Mouse (Mus musculus): ENCODE data around the gene Gm20388. TPM values are rescaled to one million over a fixed set of nuclear protein-coding genes. Genes with fewer than 3 reads are reported as not detected.
A peak's percentile ranks its signal among the peaks of the same experiment; 100 is the strongest.

The Gm20388 gene
- total RNA-seq, 1 experiment = 27.0 TPM

- Histone ChIP-seq H3K27ac (ENCODE audit: insufficient read depth, low read depth, low read length, poor library complexity, severe bottlenecking) (no peak overlapping the region), H3K9me3 (ENCODE audit: control insufficient read depth, insufficient read depth, low read depth, low read length) (no peaks in the 10 kb centered on the region), H3K4me1 (ENCODE audit: control insufficient read depth in 2 of 2, insufficient read depth in 2 of 2, low read length in 2 of 2, poor library complexity in 1 of 2) (peaks cover 2 to 6% of the 10 kb centered on the region in 2 experiments; a peak in 1 of 4 replicates), H3K4me3 (ENCODE audit: insufficient read depth in 1 of 2, low read depth in 1 of 2, low read length in 2 of 2, poor library complexity in 1 of 2, severe bottlenecking in 1 of 2) (peak overlapping the region; percentile 30 to 41; a peak in 2 of 4 replicates), H3K36me3 (ENCODE audit: control insufficient read depth, insufficient read depth, low read length, poor library complexity, severe bottlenecking) (no peaks in the 10 kb centered on the region), H3K9ac (ENCODE audit: insufficient read depth, low read depth, low read length, poor library complexity, severe bottlenecking) (no peak overlapping the region)
- in situ Hi-C loops (cut with MboI; ENCODE audit: low sequenced_read_pairs in 2 of 2, unreplicated experiment in 2 of 2) = no loop called here
- DNase-seq (ENCODE audit: low read depth, low spot score) = no peak
- TF ChIP-seq ZNF384 (IDR thresholded peaks at IDR 0.05; ENCODE audit: low read depth, low read length) (no peak), CHD2 (IDR thresholded peaks at IDR 0.05; ENCODE audit: low read depth, low read length) (no peak), ZC3H11A (IDR thresholded peaks at IDR 0.05; ENCODE audit: borderline replicate concordance, low read depth, low read length) (no peak), MAFK (IDR thresholded peaks at IDR 0.05; ENCODE audit: insufficient read depth, low read depth, low read length) (no peak), HCFC1 (IDR thresholded peaks at IDR 0.05; ENCODE audit: borderline replicate concordance, insufficient read depth, low read length) (no peak)
Measured at GRCm38 (mm10) chr8:123126193-123126816, 3215.7 kb downstream of the Gm20388 start.

GRCm38 (mm10) chr8:123131041-123131440 is 3220.4 kb downstream of the Gm20388 start:
- Histone ChIP-seq H3K27ac (ENCODE audit: insufficient read depth, low read depth, low read length, poor library complexity, severe bottlenecking) (no peak overlapping the region), H3K9me3 (ENCODE audit: control insufficient read depth, insufficient read depth, low read depth, low read length) (no peaks in the 10 kb centered on the region), H3K4me1 (ENCODE audit: control insufficient read depth in 2 of 2, insufficient read depth in 2 of 2, low read length in 2 of 2, poor library complexity in 1 of 2) (peaks cover under 1 to 4% of the 10 kb centered on the region in 2 experiments; a peak in 1 of 4 replicates), H3K36me3 (ENCODE audit: control insufficient read depth, insufficient read depth, low read length, poor library complexity, severe bottlenecking) (no peaks in the 10 kb centered on the region), H3K4me3 (ENCODE audit: insufficient read depth in 1 of 2, low read depth in 1 of 2, low read length in 2 of 2, poor library complexity in 1 of 2, severe bottlenecking in 1 of 2) (no peak overlapping the region), H3K9ac (ENCODE audit: insufficient read depth, low read depth, low read length, poor library complexity, severe bottlenecking) (no peak overlapping the region)
- DNase-seq (ENCODE audit: low read depth, low spot score) = no peak
- TF ChIP-seq ZC3H11A (IDR thresholded peaks at IDR 0.05; ENCODE audit: borderline replicate concordance, low read depth, low read length) (no peak), ZNF384 (IDR thresholded peaks at IDR 0.05; ENCODE audit: low read depth, low read length) (no peak), HCFC1 (IDR thresholded peaks at IDR 0.05; ENCODE audit: borderline replicate concordance, insufficient read depth, low read length) (no peak), MAFK (IDR thresholded peaks at IDR 0.05; ENCODE audit: insufficient read depth, low read depth, low read length) (no peak), CHD2 (IDR thresholded peaks at IDR 0.05; ENCODE audit: low read depth, low read length) (no peak)
- in situ Hi-C loops (cut with MboI; ENCODE audit: low sequenced_read_pairs in 2 of 2, unreplicated experiment in 2 of 2) = no loop called here

GRCm38 (mm10) chr8:123132953-123133352 is 3222.3 kb downstream of the Gm20388 start:
- no peak overlapping the region for H3K9ac ChIP-seq (ENCODE audit: insufficient read depth, low read depth, low read length, poor library complexity, severe bottlenecking)
- no peak for TF ChIP-seq MAFK (IDR thresholded peaks at IDR 0.05; ENCODE audit: insufficient read depth, low read depth, low read length)
- TF ChIP-seq ZNF384 (IDR thresholded peaks at IDR 0.05; ENCODE audit: low read depth, low read length) = no peak
- no peak for TF ChIP-seq CHD2 (IDR thresholded peaks at IDR 0.05; ENCODE audit: low read depth, low read length)
- TF ChIP-seq HCFC1 (IDR thresholded peaks at IDR 0.05; ENCODE audit: borderline replicate concordance, insufficient read depth, low read length) = no peak
- TF ChIP-seq ZC3H11A (IDR thresholded peaks at IDR 0.05; ENCODE audit: borderline replicate concordance, low read depth, low read length) = no peak
- H3K4me3 ChIP-seq (ENCODE audit: insufficient read depth in 1 of 2, low read depth in 1 of 2, low read length in 2 of 2, poor library complexity in 1 of 2, severe bottlenecking in 1 of 2) = no peak overlapping the region
- no peak overlapping the region for H3K27ac ChIP-seq (ENCODE audit: insufficient read depth, low read depth, low read length, poor library complexity, severe bottlenecking)
- in situ Hi-C loops (cut with MboI; ENCODE audit: low sequenced_read_pairs in 2 of 2, unreplicated experiment in 2 of 2) = no loop called here
- H3K4me1 ChIP-seq (ENCODE audit: control insufficient read depth in 2 of 2, insufficient read depth in 2 of 2, low read length in 2 of 2, poor library complexity in 1 of 2) = no peaks in the 10 kb centered on the region
- H3K36me3 ChIP-seq (ENCODE audit: control insufficient read depth, insufficient read depth, low read length, poor library complexity, severe bottlenecking) = no peaks in the 10 kb centered on the region
- DNase-seq (ENCODE audit: low read depth, low spot score) = no peak
- H3K9me3 ChIP-seq (ENCODE audit: control insufficient read depth, insufficient read depth, low read depth, low read length) = no peaks in the 10 kb centered on the region

DNA sequence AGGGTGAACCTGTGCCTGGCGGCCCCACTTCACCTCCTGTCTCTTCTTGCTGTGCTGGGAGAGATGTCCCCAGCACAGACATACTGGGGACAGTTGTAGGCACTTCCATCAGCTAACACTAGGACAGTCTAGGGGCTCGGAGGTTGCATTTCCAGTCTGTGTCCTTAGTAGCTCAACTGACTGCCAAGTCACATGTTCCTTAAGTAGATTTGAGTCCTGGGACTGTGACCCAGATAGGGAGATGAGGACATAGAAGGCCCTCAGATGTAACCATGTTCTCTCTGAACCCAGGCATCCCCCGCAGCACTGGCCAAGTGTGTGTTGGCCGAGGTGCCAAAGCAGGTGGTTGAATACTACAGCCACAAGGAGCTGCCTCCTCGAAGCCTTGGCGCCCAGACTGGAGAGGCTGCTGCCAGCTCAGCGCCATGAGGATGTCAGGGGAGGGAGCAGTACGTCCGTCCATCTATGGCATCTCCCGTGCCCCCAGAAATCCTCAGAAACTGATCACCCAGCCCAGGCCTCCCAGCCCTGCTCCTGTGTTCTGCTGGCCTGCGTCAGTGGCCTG is 3223.6 kb downstream of the Gm20388 start:
- H3K4me1 ChIP-seq (ENCODE audit: control insufficient read depth in 2 of 2, insufficient read depth in 2 of 2, low read length in 2 of 2, poor library complexity in 1 of 2) = no peaks in the 10 kb centered on the region

More for the DNA sequence above, 3223.6 kb downstream of the Gm20388 start:
- DNase-seq (ENCODE audit: low read depth, low spot score) = no peak
- in situ Hi-C loops (cut with MboI; ENCODE audit: low sequenced_read_pairs in 2 of 2, unreplicated experiment in 2 of 2) = no loop called here
- H3K9me3 ChIP-seq (ENCODE audit: control insufficient read depth, insufficient read depth, low read depth, low read length) = no peaks in the 10 kb centered on the region
- TF ChIP-seq MAFK (IDR thresholded peaks at IDR 0.05; ENCODE audit: insufficient read depth, low read depth, low read length) (no peak), HCFC1 (IDR thresholded peaks at IDR 0.05; ENCODE audit: borderline replicate concordance, insufficient read depth, low read length) (no peak), ZNF384 (IDR thresholded peaks at IDR 0.05; ENCODE audit: low read depth, low read length) (no peak), ZC3H11A (IDR thresholded peaks at IDR 0.05; ENCODE audit: borderline replicate concordance, low read depth, low read length) (no peak), CHD2 (IDR thresholded peaks at IDR 0.05; ENCODE audit: low read depth, low read length) (no peak)
- H3K9ac ChIP-seq (ENCODE audit: insufficient read depth, low read depth, low read length, poor library complexity, severe bottlenecking) = no peak overlapping the region
- no peak overlapping the region for H3K4me3 ChIP-seq (ENCODE audit: insufficient read depth in 1 of 2, low read depth in 1 of 2, low read length in 2 of 2, poor library complexity in 1 of 2, severe bottlenecking in 1 of 2)
- no peak overlapping the region for H3K27ac ChIP-seq (ENCODE audit: insufficient read depth, low read depth, low read length, poor library complexity, severe bottlenecking)
- no peaks in the 10 kb centered on the region for H3K36me3 ChIP-seq (ENCODE audit: control insufficient read depth, insufficient read depth, low read length, poor library complexity, severe bottlenecking)
